Mouse (Mus musculus): ENCODE measurements around the gene Cldn7.

- TF ChIP-seq CTCF (IDR thresholded peaks at IDR 0.05; ENCODE audit: low read depth) (no peak), EP300 (IDR thresholded peaks at IDR 0.05; ENCODE audit: low read depth) (no peak)
These were observed 11.7 kb downstream of the Cldn7 start for GRCm38 (mm10) chr11:69976271-69976670.

Data from liver, postnatal 0 days (tissue).